Mouse (Mus musculus): ENCODE data around the gene Ift20.
"Not testable (repeated sequence)": the region's sequence is repeated elsewhere in the genome, so short reads cannot be mapped to it uniquely, and the experiment has no call there.

Ift20 gene

GRCm38 (mm10) chr11:78522481-78522997 lies 13.6 kb upstream of the Ift20 start:
- in situ Hi-C loops (cut with MboI, MseI): no loop called here

GRCm38 (mm10) chr11:78523241-78523955 lies 12.8 kb upstream of the Ift20 start:
- in situ Hi-C loops (cut with MboI, MseI): no loop called here

- in situ Hi-C loops (cut with MboI, MseI): no loop called here
These were observed 11.3 kb upstream of the Ift20 start for GRCm38 (mm10) chr11:78524838-78525237.

GRCm38 (mm10) chr11:78528714-78529113 lies 7.4 kb upstream of the Ift20 start:
- in situ Hi-C loops (cut with MboI, MseI): no loop called here

GRCm38 (mm10) chr11:78530001-78530400 lies 6.2 kb upstream of the Ift20 start:
- in situ Hi-C loops (cut with MboI, MseI): no loop called here

GRCm38 (mm10) chr11:78531046-78531445 lies 5.1 kb upstream of the Ift20 start:
- in situ Hi-C loops (cut with MboI, MseI): no loop called here

- in situ Hi-C loops (cut with MboI, MseI): not testable (repeated sequence)
These were observed 4.6 kb upstream of the Ift20 start for GRCm38 (mm10) chr11:78531515-78531914.

GRCm38 (mm10) chr11:78534516-78534915 lies 1.6 kb upstream of the Ift20 start:
- in situ Hi-C loops (cut with MboI, MseI): no loop called here

GRCm38 (mm10) chr11:78535376-78536079 lies 633 bp upstream of the Ift20 start:
- in situ Hi-C loops (cut with MboI, MseI): no loop called here

GRCm38 (mm10) chr11:78536690-78537084 lies 526 bp downstream of the Ift20 start:
- in situ Hi-C loops (cut with MboI, MseI): no loop called here

GRCm38 (mm10) chr11:78540358-78540757 lies 4.2 kb downstream of the Ift20 start:
- in situ Hi-C loops (cut with MboI, MseI): no loop called here

GRCm38 (mm10) chr11:78544449-78545111 lies 8.4 kb downstream of the Ift20 start:
- in situ Hi-C loops (cut with MboI, MseI): no loop called here

- in situ Hi-C loops (cut with MboI, MseI): no loop called here
These were observed 9.0 kb downstream of the Ift20 start for GRCm38 (mm10) chr11:78545181-78545580.

GRCm38 (mm10) chr11:78547718-78548460 lies 11.7 kb downstream of the Ift20 start:
- in situ Hi-C loops (cut with MboI, MseI): no loop called here

GRCm38 (mm10) chr11:78549491-78549987 lies 13.4 kb downstream of the Ift20 start:
- in situ Hi-C loops (cut with MboI, MseI): no loop called here

- in situ Hi-C loops (cut with MboI, MseI): no loop called here
These were observed 14.3 kb downstream of the Ift20 start, which contains the start of gene Tmem97 for GRCm38 (mm10) chr11:78550168-78551058. Gene Tmem97, minus strand, starts transcription at chr11:78550777.

- in situ Hi-C loops (cut with MboI, MseI): no loop called here
These were observed 14.9 kb downstream of the Ift20 start for GRCm38 (mm10) chr11:78551059-78551398.

- in situ Hi-C loops (cut with MboI, MseI): no loop called here
These were observed 19.5 kb downstream of the Ift20 start for GRCm38 (mm10) chr11:78555623-78556022.

GRCm38 (mm10) chr11:78556070-78556469 lies 19.9 kb downstream of the Ift20 start:
- in situ Hi-C loops (cut with MboI, MseI): no loop called here

GRCm38 (mm10) chr11:78557241-78557640 lies 21.1 kb downstream of the Ift20 start:
- in situ Hi-C loops (cut with MboI, MseI): no loop called here

- in situ Hi-C loops (cut with MboI, MseI): no loop called here
These were observed 24.3 kb downstream of the Ift20 start for GRCm38 (mm10) chr11:78560447-78560846.

All from T-helper 1 cell (primary cell).